Mouse (Mus musculus): Measurements from ENCODE around the gene Mpeg1. TPM values are rescaled to one million over a fixed set of nuclear protein-coding genes. Genes with fewer than 3 reads are reported as not detected.

Gene Mpeg1
- polyA plus RNA-seq, 1 experiment from 2014 or later, result 0.55 TPM

DNA sequence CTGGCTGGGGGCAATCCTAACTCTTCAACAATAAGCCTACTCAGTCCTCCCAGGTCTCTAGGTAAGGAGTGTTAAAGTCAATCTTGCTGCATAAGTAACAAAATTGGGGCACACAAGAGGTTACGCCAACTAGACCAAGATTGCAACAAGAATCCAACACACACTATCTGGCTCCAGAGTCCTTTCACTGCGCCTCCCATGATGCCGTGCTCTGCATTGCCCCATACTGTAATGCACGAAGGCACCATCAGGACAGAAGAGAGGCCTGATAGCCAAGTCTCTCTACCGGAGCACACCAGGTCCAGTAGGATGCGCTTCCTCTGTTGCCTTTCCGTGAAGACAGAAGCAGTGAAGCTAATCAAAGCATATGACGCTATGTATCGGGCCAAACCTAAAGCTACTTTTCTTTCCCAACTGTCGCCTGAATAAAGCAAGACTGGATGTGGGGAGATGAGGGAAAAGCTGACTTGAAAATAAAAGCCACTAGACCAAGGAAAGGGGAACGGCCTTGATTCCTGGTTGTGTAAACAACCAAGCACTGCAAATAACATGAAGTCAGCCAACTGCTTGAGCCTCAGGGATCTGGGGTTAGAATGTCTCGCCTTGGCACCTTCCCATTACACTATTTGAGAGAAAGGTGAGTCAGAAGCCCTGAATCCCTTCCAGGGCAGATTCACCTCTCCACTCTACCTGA is 27.1 kb downstream of the Mpeg1 start:
- Histone ChIP-seq H3K27me3 (no peaks in the 10 kb centered on the region), H3K4me2 (no peak overlapping the region), H3K4me1 (peaks cover 59% of the 10 kb centered on the region), H3K4me3 (replicated peaks) (no peak overlapping the region), H3K9ac (no peak overlapping the region), H3K9me3 (no peaks in the 10 kb centered on the region), H3K27ac (peak overlapping the region; percentile 88), H3K36me3 (replicated peaks) (peaks cover 62% of the 10 kb centered on the region)
- no peak for ATAC-seq (ENCODE audit: low FRiP score)
- 86% methylated on average over 12 of the region's 12 CpGs for WGBS

DNA sequence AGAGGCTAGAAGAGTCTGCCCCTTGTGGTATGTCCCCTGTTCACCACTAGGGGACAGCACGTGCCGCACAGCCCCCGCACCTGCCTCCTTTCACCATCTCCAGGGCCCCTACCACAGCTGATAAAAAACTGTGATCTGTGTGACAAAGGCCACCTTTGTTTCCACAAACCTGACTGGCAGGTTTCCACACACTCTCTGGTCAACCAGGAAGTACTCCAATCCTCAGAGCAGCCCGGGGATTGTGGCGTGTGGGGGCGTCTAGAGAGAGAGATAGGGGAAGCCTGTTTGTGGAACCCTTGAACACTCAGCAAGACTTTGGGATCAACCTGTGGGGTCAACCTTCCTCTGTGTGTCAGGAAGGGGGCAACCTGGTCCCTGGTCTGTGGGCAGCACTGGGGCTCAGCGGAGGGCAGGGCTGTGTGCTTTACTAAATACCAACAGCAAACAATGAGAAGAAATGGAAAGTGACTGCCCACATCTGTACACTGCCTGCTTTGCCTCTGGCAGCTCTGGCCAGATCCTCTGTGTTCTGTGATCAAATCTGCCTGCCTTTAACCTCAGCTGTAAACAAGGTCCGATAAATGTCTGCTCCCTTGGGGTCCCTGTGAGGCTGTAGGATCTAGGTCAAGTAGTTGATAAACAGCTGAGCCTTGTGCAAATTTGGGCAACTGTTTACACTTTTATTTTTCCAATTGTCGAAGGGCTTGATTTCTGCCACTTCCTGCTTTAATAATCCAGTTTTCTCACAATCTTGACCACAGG is 27.8 kb downstream of the Mpeg1 start:
- Histone ChIP-seq H3K27me3 (no peaks in the 10 kb centered on the region), H3K9ac (no peak overlapping the region), H3K27ac (peak overlapping the region; percentile 88), H3K4me1 (peaks cover 64% of the 10 kb centered on the region), H3K36me3 (replicated peaks) (peaks cover 55% of the 10 kb centered on the region), H3K4me2 (peak overlapping the region; percentile 26), H3K4me3 (replicated peaks) (no peak overlapping the region), H3K9me3 (no peaks in the 10 kb centered on the region)
- ATAC-seq (ENCODE audit: low FRiP score), result peak; percentile 14
- WGBS, result 6% methylated on average over 9 of the region's 9 CpGs

DNA sequence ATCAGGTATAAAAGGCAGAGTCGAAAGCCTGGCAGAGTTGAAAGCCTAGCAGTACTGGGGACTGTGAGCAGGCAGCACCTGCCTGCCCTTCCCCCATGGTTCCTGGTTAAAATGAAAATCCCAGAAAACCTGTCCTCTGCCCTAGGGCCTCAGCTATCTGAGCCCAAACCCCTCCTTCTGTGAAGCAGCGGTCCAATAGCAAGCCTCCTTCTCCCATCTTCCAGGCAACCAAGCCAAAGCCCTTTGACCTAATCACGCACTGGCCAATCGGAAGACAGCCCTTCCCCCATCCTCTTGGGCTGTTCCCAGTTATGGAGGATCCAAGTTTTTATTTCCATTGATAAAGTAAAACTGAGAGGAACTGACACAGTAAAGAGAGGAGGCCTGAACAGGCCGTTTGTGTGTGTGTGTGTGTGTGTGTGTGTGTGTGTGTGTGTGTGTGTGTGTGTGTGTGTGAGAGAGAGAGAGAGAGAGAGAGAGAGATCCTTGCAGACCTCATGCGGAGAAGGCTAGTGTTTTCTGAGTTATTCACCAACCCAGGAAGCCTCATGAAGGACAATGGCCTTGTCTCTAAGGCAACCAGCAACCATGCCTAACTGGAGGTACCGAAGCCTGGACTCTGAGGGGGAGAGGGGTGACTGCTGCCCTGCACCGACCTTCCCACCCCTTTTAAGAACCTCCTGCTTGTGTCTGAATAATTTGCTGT is 28.5 kb downstream of the Mpeg1 start:
- Histone ChIP-seq H3K4me2 (peak overlapping the region; percentile 26), H3K4me1 (peaks cover 71% of the 10 kb centered on the region), H3K27me3 (no peaks in the 10 kb centered on the region), H3K4me3 (replicated peaks) (no peak overlapping the region), H3K9ac (no peak overlapping the region), H3K27ac (peak overlapping the region; percentile 88), H3K9me3 (no peaks in the 10 kb centered on the region), H3K36me3 (replicated peaks) (peaks cover 49% of the 10 kb centered on the region)
- 1% methylated on average over 8 of the region's 8 CpGs for WGBS
- peak; percentile 89 for ATAC-seq (ENCODE audit: low FRiP score)

DNA sequence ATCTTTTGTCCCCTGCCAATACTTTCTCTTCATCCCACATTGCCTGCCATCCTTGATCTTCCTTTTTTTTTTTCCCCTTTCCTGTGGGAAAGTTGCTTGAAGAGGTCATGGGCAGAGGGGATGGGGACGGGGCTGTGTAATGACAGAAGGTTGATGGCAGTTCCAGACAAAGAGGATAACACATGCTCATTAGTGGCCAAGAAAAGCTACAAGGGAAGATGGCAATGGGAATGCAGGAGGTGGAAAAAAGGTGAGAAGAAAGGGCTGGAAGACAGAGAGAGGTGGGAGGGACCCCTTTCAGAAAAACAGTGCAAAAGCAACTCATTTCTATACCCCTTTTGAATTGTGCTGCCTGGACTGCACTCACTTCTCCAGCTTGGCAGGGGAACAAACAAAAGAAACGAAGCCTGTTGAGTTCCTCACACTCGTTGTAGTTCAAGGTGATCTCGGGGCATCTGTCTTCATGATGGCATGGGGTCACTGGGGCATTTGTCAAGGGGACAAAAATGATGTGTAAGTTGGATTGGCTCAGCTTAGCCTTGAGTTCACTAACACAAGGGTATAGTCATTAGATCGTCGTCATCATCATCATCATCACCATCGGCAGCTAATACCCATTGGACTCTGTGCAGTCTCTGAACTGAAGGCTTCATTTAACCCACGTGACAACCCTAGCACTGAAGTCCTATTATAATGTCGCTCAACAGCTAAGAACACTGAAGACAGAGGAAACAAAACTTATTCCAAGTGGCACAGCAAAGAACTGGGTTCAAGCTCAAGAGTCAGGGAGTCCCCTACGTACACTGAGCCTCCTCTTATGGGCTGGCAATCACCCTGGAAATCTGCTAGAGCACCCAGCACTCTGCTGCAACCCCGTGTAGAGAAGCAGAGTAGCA is 29.3 kb downstream of the Mpeg1 start:
- peak; percentile 27 for ATAC-seq (ENCODE audit: low FRiP score)
- peaks cover 44% of the 10 kb centered on the region for H3K36me3 ChIP-seq (replicated peaks)
- H3K27ac ChIP-seq, result peak overlapping the region; percentile 88
- peak overlapping the region; percentile 26; the same call in 1 of the 2 replicates for H3K4me2 ChIP-seq
- H3K27me3 ChIP-seq, result no peaks in the 10 kb centered on the region
- H3K4me1 ChIP-seq, result peaks cover 77% of the 10 kb centered on the region
- WGBS, result 24% methylated on average over 11 of the region's 11 CpGs
- H3K9me3 ChIP-seq, result no peaks in the 10 kb centered on the region
- H3K9ac ChIP-seq, result no peak overlapping the region
- no peak overlapping the region for H3K4me3 ChIP-seq (replicated peaks)

DNA sequence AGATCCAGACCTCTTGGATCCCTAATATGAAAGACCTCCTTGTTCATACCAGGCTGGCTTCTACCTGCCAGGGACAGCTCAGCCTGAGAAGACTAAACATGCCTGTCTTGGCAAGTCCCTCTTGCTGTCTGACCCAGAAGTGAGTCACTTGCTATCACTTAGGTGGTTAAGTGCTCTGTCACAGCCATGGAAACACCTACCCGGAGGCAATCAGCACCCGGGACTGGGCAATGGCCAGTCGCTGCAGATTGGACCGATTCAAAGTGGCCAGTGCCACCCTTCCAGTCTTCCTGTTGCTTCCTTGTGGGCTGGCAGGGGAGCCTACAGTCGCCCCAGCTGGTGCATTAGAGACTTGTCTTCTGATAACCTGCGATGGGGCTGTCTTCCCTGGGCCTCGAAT is 31.1 kb downstream of the Mpeg1 start:
- Histone ChIP-seq H3K27me3 (no peaks in the 10 kb centered on the region), H3K4me3 (replicated peaks) (no peak overlapping the region), H3K4me2 (no peak overlapping the region), H3K27ac (0 out of 2 replicates have a peak overlapping the region, but pooled peaks have one; percentile 2), H3K4me1 (peaks cover 91% of the 10 kb centered on the region), H3K9ac (no peak overlapping the region), H3K36me3 (replicated peaks) (peaks cover 36% of the 10 kb centered on the region), H3K9me3 (no peaks in the 10 kb centered on the region)
- no peak for ATAC-seq (ENCODE audit: low FRiP score)
- WGBS, result 97% methylated on average over 7 of the region's 7 CpGs

DNA sequence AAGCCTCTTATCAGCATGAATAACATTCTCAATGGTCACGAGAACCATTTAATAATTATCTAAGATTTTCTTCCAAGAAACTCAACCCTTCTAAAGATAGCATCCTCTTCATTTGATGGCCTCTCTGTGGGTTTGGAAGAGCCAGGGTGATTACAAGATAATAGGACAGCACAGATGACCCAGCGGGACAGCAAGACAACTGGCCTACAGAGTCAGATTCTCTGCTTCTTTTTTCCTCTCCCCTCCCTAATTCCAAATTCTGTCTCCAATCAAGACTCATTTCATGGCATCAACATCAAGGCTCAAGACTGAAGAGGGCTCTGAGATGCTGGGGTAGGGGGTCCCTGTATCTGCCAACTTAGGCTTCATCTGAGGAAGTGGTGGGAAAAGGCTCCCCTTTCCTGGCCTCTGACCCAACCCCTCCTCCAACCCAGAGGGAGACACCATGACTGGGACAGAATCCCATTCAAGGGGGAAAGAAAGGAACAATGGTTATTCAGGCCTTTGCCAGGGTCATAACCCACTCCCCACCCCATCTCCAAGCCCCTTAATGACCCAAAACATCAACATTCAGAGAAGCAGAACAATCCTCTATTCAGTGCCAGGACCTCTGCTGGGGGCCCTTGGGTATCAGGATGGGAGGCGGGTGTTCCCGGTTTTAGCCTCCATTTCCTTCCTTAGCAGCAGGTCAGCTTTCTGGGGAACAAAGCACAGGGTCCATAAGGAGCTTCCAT is 33.0 kb downstream of the Mpeg1 start:
- Histone ChIP-seq H3K4me2 (peak overlapping the region; percentile 15; the same call in 1 of the 2 replicates), H3K4me3 (replicated peaks) (no peak overlapping the region), H3K4me1 (peaks cover 91% of the 10 kb centered on the region), H3K27ac (peak overlapping the region; percentile 56; the same call in 1 of the 2 replicates), H3K9me3 (no peaks in the 10 kb centered on the region), H3K9ac (no peak overlapping the region), H3K27me3 (no peaks in the 10 kb centered on the region), H3K36me3 (replicated peaks) (peaks cover 42% of the 10 kb centered on the region)
- ATAC-seq (ENCODE audit: low FRiP score), result no peak
- 30% methylated on average over 4 of the region's 4 CpGs for WGBS

DNA sequence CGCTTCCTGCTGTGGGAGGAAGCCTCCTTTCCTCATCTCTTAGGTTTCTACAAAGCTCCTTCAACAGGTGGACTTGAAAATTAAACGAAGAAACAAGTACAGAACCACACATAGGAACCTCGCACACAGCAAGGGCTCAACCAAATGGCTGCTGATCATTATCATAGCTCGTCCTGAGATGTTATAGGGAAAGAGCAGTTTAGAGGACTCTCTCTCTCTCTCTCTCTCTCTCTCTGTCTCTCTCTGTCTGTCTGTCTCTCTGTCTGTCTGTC is 33.5 kb downstream of the Mpeg1 start:
- peak overlapping the region; percentile 15; the same call in 1 of the 2 replicates for H3K4me2 ChIP-seq
- no peak overlapping the region for H3K9ac ChIP-seq
- 23% methylated on average over 4 of the region's 4 CpGs for WGBS

DNA sequence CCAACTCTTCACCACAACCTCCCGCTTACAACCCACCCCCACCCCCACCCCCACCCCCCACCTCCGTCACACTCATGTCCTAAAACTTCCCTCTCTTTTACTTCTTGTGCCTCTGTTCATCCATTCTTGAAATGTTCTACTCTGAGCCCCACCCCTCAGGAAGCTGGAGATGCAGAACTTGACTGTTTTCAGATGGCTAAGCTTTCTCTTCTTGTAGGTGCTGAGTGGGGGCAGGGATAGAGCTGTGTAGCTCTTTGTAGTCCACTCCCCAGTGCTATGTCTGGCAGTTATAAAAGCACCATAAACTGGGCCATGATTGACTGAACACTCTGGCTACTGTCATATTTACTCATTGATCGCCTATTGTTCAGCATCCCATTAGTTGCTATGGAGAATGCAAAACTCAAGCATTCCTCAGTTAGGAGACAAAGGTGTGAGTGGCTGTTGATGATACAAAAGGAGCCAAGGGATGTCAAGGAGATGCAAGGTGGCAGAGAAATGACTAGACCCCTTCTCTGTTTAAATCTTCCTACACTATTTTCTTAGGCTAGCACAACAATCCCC is 34.5 kb downstream of the Mpeg1 start:
- no peak overlapping the region for H3K4me3 ChIP-seq (replicated peaks)
- 0 out of 2 replicates have a peak overlapping the region, but pooled peaks have one; percentile 31 for H3K27ac ChIP-seq
- no peak overlapping the region for H3K9ac ChIP-seq
- H3K36me3 ChIP-seq (replicated peaks), result peaks cover 42% of the 10 kb centered on the region
- no peak for ATAC-seq (ENCODE audit: low FRiP score)
- H3K4me1 ChIP-seq, result peaks cover 91% of the 10 kb centered on the region
- no peaks in the 10 kb centered on the region for H3K9me3 ChIP-seq
- H3K4me2 ChIP-seq, result no peak overlapping the region; the same call in 1 of the 2 replicates
- WGBS, result 48% methylated on average over 3 of the region's 3 CpGs
- no peaks in the 10 kb centered on the region for H3K27me3 ChIP-seq

More for the DNA sequence above, 33.5 kb downstream of the Mpeg1 start:
- ATAC-seq (ENCODE audit: low FRiP score), result no peak
- Histone ChIP-seq H3K9me3 (no peaks in the 10 kb centered on the region), H3K36me3 (replicated peaks) (peaks cover 42% of the 10 kb centered on the region), H3K4me1 (peaks cover 91% of the 10 kb centered on the region), H3K27me3 (no peaks in the 10 kb centered on the region), H3K27ac (peak overlapping the region; percentile 56; the same call in 1 of the 2 replicates), H3K4me3 (replicated peaks) (no peak overlapping the region)

DNA sequence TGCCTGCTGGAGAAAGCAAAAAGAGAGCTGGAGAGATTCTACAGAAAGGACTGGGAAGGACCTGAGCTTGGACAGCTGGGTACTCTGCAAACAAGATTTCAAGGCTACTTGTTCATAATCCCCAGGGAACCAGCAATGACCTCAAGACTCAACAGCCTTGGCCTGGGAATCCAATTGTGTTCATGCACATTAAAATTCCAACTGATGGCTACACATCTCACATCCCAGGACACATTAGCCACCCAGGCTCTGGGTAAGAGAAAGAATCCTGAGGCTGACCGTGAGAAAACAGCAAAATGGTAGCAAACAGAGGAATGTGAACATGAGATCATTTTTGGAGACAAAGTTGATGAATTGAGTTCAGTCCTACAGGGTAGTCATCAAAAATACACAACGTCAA is 35.7 kb downstream of the Mpeg1 start:
- H3K4me1 ChIP-seq, result peaks cover 87% of the 10 kb centered on the region
- H3K27ac ChIP-seq, result no peak overlapping the region
- no peak overlapping the region for H3K4me3 ChIP-seq (replicated peaks)
- H3K9me3 ChIP-seq, result no peaks in the 10 kb centered on the region
- no peak overlapping the region for H3K4me2 ChIP-seq
- 92% methylated on average over 2 of the region's 2 CpGs for WGBS
- H3K36me3 ChIP-seq (replicated peaks), result peaks cover 30% of the 10 kb centered on the region
- ATAC-seq (ENCODE audit: low FRiP score), result no peak
- H3K9ac ChIP-seq, result no peak overlapping the region
- no peaks in the 10 kb centered on the region for H3K27me3 ChIP-seq

DNA sequence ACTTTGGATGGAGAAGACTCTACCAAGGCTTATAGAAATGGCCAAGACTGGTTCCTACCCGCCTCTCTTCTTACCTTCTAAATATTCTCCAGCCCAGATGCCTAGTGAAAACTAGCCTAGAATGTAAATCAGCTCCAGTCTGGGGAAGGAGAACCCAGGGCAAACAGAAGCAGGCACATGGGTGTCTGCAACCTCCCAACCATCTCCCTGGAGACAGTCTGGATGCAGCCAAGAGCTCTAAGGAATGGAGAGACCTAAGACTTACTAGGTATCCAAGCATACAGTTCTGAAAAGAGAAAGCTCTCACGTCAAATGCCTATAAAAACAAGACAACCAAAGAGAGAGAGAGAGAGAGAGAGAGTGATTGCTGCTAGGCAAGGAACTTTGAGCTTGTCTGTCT is 37.3 kb downstream of the Mpeg1 start:
- H3K4me3 ChIP-seq (replicated peaks), result no peak overlapping the region
- no peak for ATAC-seq (ENCODE audit: low FRiP score)
- peaks cover 71% of the 10 kb centered on the region for H3K4me1 ChIP-seq
- H3K9ac ChIP-seq, result no peak overlapping the region
- H3K27ac ChIP-seq, result no peak overlapping the region
- WGBS, result 82% methylated on average over 2 of the region's 2 CpGs
- H3K9me3 ChIP-seq, result no peaks in the 10 kb centered on the region
- H3K4me2 ChIP-seq, result peak overlapping the region; percentile 81; the same call in 1 of the 2 replicates
- no peaks in the 10 kb centered on the region for H3K27me3 ChIP-seq
- H3K36me3 ChIP-seq (replicated peaks), result peaks cover 17% of the 10 kb centered on the region

DNA sequence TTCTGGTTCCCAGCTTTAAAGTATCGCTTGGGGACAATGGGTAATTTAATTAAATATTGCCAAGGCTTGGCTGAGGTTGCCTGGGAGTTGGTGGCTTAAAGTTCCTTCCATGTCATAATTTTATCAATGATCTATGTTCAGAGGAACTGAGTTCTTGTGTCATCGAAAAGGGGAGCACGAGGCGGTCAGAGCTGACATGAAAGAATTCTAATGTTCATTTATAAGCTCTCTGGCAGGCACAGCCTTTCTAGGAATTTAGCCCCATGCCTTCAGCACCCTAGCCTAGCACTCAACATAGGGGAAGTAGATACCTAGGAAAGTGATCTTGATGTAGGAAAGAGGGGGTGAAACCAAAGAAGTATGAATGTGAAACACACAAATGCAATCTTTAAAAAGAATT is 37.7 kb downstream of the Mpeg1 start:
- Histone ChIP-seq H3K9me3 (no peaks in the 10 kb centered on the region), H3K4me3 (replicated peaks) (no peak overlapping the region), H3K4me1 (peaks cover 68% of the 10 kb centered on the region), H3K27ac (no peak overlapping the region), H3K9ac (no peak overlapping the region), H3K36me3 (replicated peaks) (peaks cover 17% of the 10 kb centered on the region), H3K4me2 (peak overlapping the region; percentile 81), H3K27me3 (no peaks in the 10 kb centered on the region)
- ATAC-seq (ENCODE audit: low FRiP score), result no peak
- WGBS, result 81% methylated on average over 4 of the region's 4 CpGs
